Mouse (Mus musculus) C2C12 (cell line): ENCODE results near the gene B4galt5. TPM values are rescaled to one million over a fixed set of nuclear protein-coding genes. Genes with fewer than 3 reads are reported as not detected.

Source experiments
- H3K27me3 ChIP-seq: one replicate; pipeline ENCODE4 v1.6.1; 2011; ENCODE audit not compliant: control insufficient read depth, insufficient read depth, insufficient read length
- H3K36me3 ChIP-seq: one replicate; pipeline ENCODE4 v1.6.1; 2011; ENCODE audit not compliant: control insufficient read depth, insufficient read depth
- H3K4me3 ChIP-seq: one replicate; pipeline ENCODE4 v1.5.1; 2011; ENCODE audit warnings: mild to moderate bottlenecking, control low read depth; ENCODE audit not compliant: poor library complexity, insufficient read depth, severe bottlenecking
- H3K79me2 ChIP-seq: one replicate; pipeline ENCODE4 v1.6.1; 2011; ENCODE audit not compliant: control insufficient read depth, insufficient read depth
- H3K79me3 ChIP-seq: one replicate; pipeline ENCODE4 v1.6.1; 2011; ENCODE audit warnings: low read depth, control low read depth
- H3ac ChIP-seq: one replicate; pipeline ENCODE3; 2011; ENCODE audit warnings: low read depth; ENCODE audit not compliant: control insufficient read depth, insufficient read length
- CEBPB ChIP-seq: IDR thresholded peaks from one replicate; pipeline ENCODE4 v1.6.1; 2011; ENCODE audit warnings: low read depth, mild to moderate bottlenecking, control low read depth, moderate library complexity
- CTCF ChIP-seq: IDR thresholded peaks from one replicate; pipeline ENCODE4 v1.5.1; 2011; ENCODE audit not compliant: control insufficient read depth, insufficient read depth, insufficient read length
- FOSL1 ChIP-seq: IDR thresholded peaks from one replicate; pipeline ENCODE4 v1.8.0; 2011; ENCODE audit warnings: mild to moderate bottlenecking, low read length; ENCODE audit not compliant: poor library complexity, insufficient read depth, severe bottlenecking
- MAX ChIP-seq: IDR thresholded peaks from one replicate; pipeline ENCODE4 v1.6.1; 2011; ENCODE audit warnings: mild to moderate bottlenecking, control low read depth
- MYOD1 ChIP-seq: IDR thresholded peaks from one replicate; pipeline ENCODE4 v1.6.1; 2011; ENCODE audit warnings: low read depth; ENCODE audit not compliant: control insufficient read depth, insufficient read length
- MYOG ChIP-seq: IDR thresholded peaks from one replicate; pipeline ENCODE4 v1.6.1; 2011; ENCODE audit not compliant: control insufficient read depth, insufficient read length; ENCODE audit errors: extremely low read depth
- USF1 ChIP-seq: IDR thresholded peaks from one replicate; pipeline ENCODE4 v1.6.1; 2011; ENCODE audit warnings: low read depth, mild to moderate bottlenecking, control low read depth, moderate library complexity
- polyA plus RNA-seq: library from polyadenylated mRNA; unstranded; fragments of >200 nt; fragmentation: generic; extraction: Trizol; gene quantifications from one replicate; pipeline ENCODE4 v1.2.1, GENCODE M21; 2012; ENCODE audit warnings: missing spikeins

The B4galt5 gene
- polyA plus RNA-seq, 1 experiment, result 56.6 TPM

DNA sequence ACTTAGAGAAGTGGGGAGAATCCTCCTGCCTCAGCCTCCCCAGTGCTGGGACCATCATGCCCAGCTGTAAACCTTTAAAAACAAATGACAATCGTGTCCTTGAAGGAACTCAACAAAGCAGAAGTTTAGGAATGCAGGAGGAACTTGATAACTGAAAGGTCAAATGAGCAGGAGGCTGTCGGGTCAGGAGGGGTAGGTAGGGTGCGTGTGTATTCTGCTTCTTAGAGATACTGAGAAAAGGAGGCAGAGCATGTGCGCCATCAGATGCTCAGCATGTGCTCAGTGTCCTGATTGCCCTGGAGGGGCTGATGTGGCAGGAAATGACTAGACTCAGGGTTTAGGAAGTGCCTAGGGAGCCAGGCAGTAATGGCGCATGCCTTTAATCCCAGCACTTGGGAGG, 95.5 kb downstream of the B4galt5 start:
- no peak overlapping the region for H3ac ChIP-seq
- TF ChIP-seq MYOD1 (no peak), MAX (no peak), FOSL1 (no peak)
- no peaks in the 10 kb centered on the region for H3K79me3 ChIP-seq
- no peaks in the 10 kb centered on the region for H3K36me3 ChIP-seq
- no peaks in the 10 kb centered on the region for H3K27me3 ChIP-seq
- H3K4me3 ChIP-seq, result no peak overlapping the region
- H3K79me2 ChIP-seq, result no peaks in the 10 kb centered on the region

DNA sequence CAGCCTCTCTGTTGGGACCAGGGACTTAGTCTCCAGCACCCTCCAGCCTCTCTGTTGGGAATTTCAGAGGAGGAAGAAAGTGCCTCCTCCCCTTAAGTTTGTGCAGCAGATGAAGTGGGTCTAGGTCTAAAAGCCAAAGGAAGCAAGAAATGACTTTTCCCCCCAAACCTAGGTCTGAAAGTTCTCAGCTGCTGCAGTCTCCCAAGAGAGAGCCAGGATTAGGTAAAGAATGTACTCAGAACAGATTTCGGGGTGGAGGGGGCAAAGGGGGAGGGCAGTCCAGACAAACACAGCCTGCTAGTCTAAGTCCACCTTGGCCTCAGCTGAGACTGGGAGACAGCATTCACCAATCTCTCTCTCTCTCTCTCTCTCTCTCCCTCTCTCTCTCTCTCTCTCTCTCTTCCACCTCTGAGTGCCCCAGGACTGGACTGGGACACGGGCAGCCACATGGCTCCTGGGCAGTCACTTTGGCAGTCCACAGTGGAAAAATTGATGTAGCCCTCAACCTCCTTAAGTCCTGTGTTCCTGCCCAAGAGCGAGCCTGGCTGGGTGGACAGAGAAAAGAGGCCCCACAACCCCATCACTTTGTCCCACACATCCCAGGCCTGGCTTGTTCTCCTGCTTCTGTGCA, 96.8 kb downstream of the B4galt5 start:
- TF ChIP-seq MAX, result no peak
- TF ChIP-seq MYOD1, result no peak
- TF ChIP-seq CTCF, result no peak
- TF ChIP-seq MYOG, result no peak
- no peak for TF ChIP-seq USF1
- no peak for TF ChIP-seq FOSL1
- no peak for TF ChIP-seq CEBPB
- H3K79me2 ChIP-seq, result no peaks in the 10 kb centered on the region
- no peaks in the 10 kb centered on the region for H3K79me3 ChIP-seq
- H3K36me3 ChIP-seq, result no peaks in the 10 kb centered on the region
- H3ac ChIP-seq, result no peak overlapping the region
- H3K27me3 ChIP-seq, result no peaks in the 10 kb centered on the region
- no peak overlapping the region for H3K4me3 ChIP-seq

GRCm38 (mm10) chr2:167250736-167251337, 98.1 kb downstream of the B4galt5 start:
- Histone ChIP-seq H3K27me3 (no peaks in the 10 kb centered on the region), H3ac (no peak overlapping the region), H3K79me3 (no peaks in the 10 kb centered on the region), H3K4me3 (no peak overlapping the region), H3K36me3 (no peaks in the 10 kb centered on the region), H3K79me2 (no peaks in the 10 kb centered on the region)
- TF ChIP-seq CTCF, result no peak
- no peak for TF ChIP-seq FOSL1
- TF ChIP-seq MAX, result no peak
- TF ChIP-seq MYOG, result no peak
- no peak for TF ChIP-seq CEBPB
- TF ChIP-seq USF1, result no peak
- no peak for TF ChIP-seq MYOD1

DNA sequence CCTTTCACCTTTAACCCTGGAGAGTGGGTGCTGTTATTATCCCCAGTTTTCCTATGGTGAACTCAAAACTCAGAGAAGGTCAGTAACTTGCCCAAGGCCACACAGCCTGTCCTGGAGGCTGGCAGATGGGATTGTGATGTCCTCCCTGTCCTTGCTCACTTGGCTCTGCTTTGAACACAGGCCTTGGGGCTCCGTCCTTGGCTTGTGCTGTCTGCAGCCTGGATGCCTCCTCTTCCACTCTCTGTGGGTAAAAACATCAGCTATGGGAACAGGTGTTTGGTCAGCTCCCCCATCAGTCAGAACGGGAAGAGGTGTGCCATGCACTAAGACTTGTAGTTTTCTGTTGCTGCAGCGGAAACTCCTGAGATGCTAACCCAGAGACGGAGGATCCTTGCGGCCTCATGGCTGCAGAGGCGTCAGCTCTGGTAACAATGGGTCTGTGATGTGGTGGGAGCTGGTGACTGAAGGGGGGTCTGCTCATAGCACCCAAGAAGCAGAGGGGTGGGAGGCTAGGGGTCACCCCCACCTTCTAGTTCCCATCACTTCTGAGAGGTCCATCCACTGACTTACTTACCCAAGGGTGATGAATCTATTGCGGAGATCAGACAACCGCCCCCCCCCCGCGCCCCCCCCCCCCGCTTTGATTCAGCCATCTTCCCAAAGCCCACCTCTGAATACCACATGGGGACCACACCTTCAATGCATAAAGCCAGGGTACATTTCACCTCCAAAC, 98.8 kb downstream of the B4galt5 start:
- Histone ChIP-seq H3K27me3 (no peaks in the 10 kb centered on the region), H3K79me3 (no peaks in the 10 kb centered on the region), H3ac (no peak overlapping the region), H3K4me3 (no peak overlapping the region), H3K36me3 (no peaks in the 10 kb centered on the region), H3K79me2 (no peaks in the 10 kb centered on the region)
- TF ChIP-seq MYOD1, result no peak
- TF ChIP-seq MYOG, result no peak
- no peak for TF ChIP-seq CTCF
- TF ChIP-seq CEBPB, result no peak
- no peak for TF ChIP-seq FOSL1

- Histone ChIP-seq H3K4me3 (no peak overlapping the region), H3K27me3 (no peaks in the 10 kb centered on the region), H3K36me3 (no peaks in the 10 kb centered on the region), H3K79me2 (no peaks in the 10 kb centered on the region), H3K79me3 (no peaks in the 10 kb centered on the region), H3ac (no peak overlapping the region)
- TF ChIP-seq MYOD1 (no peak), FOSL1 (no peak), MYOG (no peak), CTCF (no peak), USF1 (no peak), CEBPB (no peak), MAX (no peak)
Observed at GRCm38 (mm10) chr2:167249591-167249990, 99.4 kb downstream of the B4galt5 start.

Other genes with a start within 250 kb of the B4galt5 start
- not detected for gene Kcnb1, start 159.0 kb downstream of the B4galt5 start, polyA plus RNA-seq
- gene Ptgis, start 108.6 kb downstream of the B4galt5 start, polyA plus RNA-seq, result 78.8 TPM
- gene Slc9a8, start 72.5 kb upstream of the B4galt5 start, polyA plus RNA-seq, result 19.0 TPM
- gene Rnf114, start 143.5 kb upstream of the B4galt5 start, polyA plus RNA-seq, result 35.4 TPM
- gene Spata2, start 143.7 kb upstream of the B4galt5 start, polyA plus RNA-seq, result 10.4 TPM
- gene Snai1, start 189.0 kb upstream of the B4galt5 start, polyA plus RNA-seq, result 48.1 TPM